Mouse (Mus musculus): ENCODE data around the gene Nudt3. TPM values are rescaled to one million over a fixed set of nuclear protein-coding genes. Genes with fewer than 3 reads are reported as not detected.

Nudt3 gene
- polyA plus RNA-seq (2014; fragmentation: Nextera tagmentation; extraction: Ambion mirVana), result 38.8 and 47.4 TPM in 2 replicates

- peak within 1 kb of the TSS; percentile 74 for H3K4me2 ChIP-seq
- peak within 1 kb of the TSS; percentile 97 for H3K27ac ChIP-seq (ENCODE audit: low read depth, low read length)
- 7% methylated on average over 91 of the region's 91 CpGs for WGBS (ENCODE audit: insufficient replicate concordance)
- H3K9ac ChIP-seq (ENCODE audit: low read depth, low read length), result peak within 1 kb of the TSS; percentile 99
- H3K36me3 ChIP-seq (ENCODE audit: control insufficient read depth, insufficient read depth, low read length), result no peaks in the 10 kb centered on the region
- ATAC-seq (replicated peaks; ENCODE audit: insufficient number of reproducible peaks, low FRiP score, low TSS enrichment), result peak; percentile 87
- H3K4me1 ChIP-seq (ENCODE audit: control insufficient read depth, insufficient read depth, low read length), result peaks cover 24% of the 10 kb centered on the region
- H3K9me3 ChIP-seq (replicated peaks; ENCODE audit: control insufficient read depth, low read length), result no peaks in the 10 kb centered on the region
- no peaks in the 10 kb centered on the region for H3K27me3 ChIP-seq (ENCODE audit: control insufficient read depth, insufficient read depth, low read length)
- H3K4me3 ChIP-seq (ENCODE audit: low read depth, low read length), result peak within 1 kb of the TSS; percentile 94
These were observed at the start of gene Nudt3 for GRCm38 (mm10) chr17:27623360-27624326. Gene Nudt3, minus strand, starts transcription at chr17:27623495.

- no peak overlapping the region for H3K27ac ChIP-seq (ENCODE audit: low read depth, low read length)
- ATAC-seq (replicated peaks; ENCODE audit: insufficient number of reproducible peaks, low FRiP score, low TSS enrichment), result no peak
- H3K36me3 ChIP-seq (ENCODE audit: control insufficient read depth, insufficient read depth, low read length), result no peaks in the 10 kb centered on the region
- H3K27me3 ChIP-seq (ENCODE audit: control insufficient read depth, insufficient read depth, low read length), result no peaks in the 10 kb centered on the region
- no peaks in the 10 kb centered on the region for H3K9me3 ChIP-seq (replicated peaks; ENCODE audit: control insufficient read depth, low read length)
- H3K4me3 ChIP-seq (ENCODE audit: low read depth, low read length), result no peak overlapping the region
- no peak overlapping the region for H3K4me2 ChIP-seq
- H3K4me1 ChIP-seq (ENCODE audit: control insufficient read depth, insufficient read depth, low read length), result no peaks in the 10 kb centered on the region
- WGBS (ENCODE audit: insufficient replicate concordance), result 78% methylated on average over 6 of the region's 6 CpGs
- H3K9ac ChIP-seq (ENCODE audit: low read depth, low read length), result no peak overlapping the region
These were observed 48.4 kb upstream of the Nudt3 start for GRCm38 (mm10) chr17:27671720-27672119.

- H3K36me3 ChIP-seq (ENCODE audit: control insufficient read depth, insufficient read depth, low read length), result no peaks in the 10 kb centered on the region
- H3K27me3 ChIP-seq (ENCODE audit: control insufficient read depth, insufficient read depth, low read length), result peaks cover 31% of the 10 kb centered on the region
- no peak overlapping the region for H3K4me2 ChIP-seq
- 66% methylated on average over 7 of the region's 7 CpGs for WGBS (ENCODE audit: insufficient replicate concordance)
- H3K27ac ChIP-seq (ENCODE audit: low read depth, low read length), result no peak overlapping the region
- peaks cover 14% of the 10 kb centered on the region for H3K4me1 ChIP-seq (ENCODE audit: control insufficient read depth, insufficient read depth, low read length)
- no peak overlapping the region for H3K9ac ChIP-seq (ENCODE audit: low read depth, low read length)
- H3K4me3 ChIP-seq (ENCODE audit: low read depth, low read length), result no peak overlapping the region
- H3K9me3 ChIP-seq (replicated peaks; ENCODE audit: control insufficient read depth, low read length), result no peaks in the 10 kb centered on the region
- ATAC-seq (replicated peaks; ENCODE audit: insufficient number of reproducible peaks, low FRiP score, low TSS enrichment), result no peak
These were observed 35.5 kb upstream of the Nudt3 start for GRCm38 (mm10) chr17:27658767-27659166.

- no peaks in the 10 kb centered on the region for H3K36me3 ChIP-seq (ENCODE audit: control insufficient read depth, insufficient read depth, low read length)
- ATAC-seq (replicated peaks; ENCODE audit: insufficient number of reproducible peaks, low FRiP score, low TSS enrichment), result no peak
- no peak overlapping the region for H3K4me3 ChIP-seq (ENCODE audit: low read depth, low read length)
- H3K4me2 ChIP-seq, result no peak overlapping the region
- H3K27me3 ChIP-seq (ENCODE audit: control insufficient read depth, insufficient read depth, low read length), result peaks cover 33% of the 10 kb centered on the region
- no peak overlapping the region for H3K9ac ChIP-seq (ENCODE audit: low read depth, low read length)
- H3K27ac ChIP-seq (ENCODE audit: low read depth, low read length), result no peak overlapping the region
- H3K4me1 ChIP-seq (ENCODE audit: control insufficient read depth, insufficient read depth, low read length), result peaks cover 14% of the 10 kb centered on the region
- H3K9me3 ChIP-seq (replicated peaks; ENCODE audit: control insufficient read depth, low read length), result no peaks in the 10 kb centered on the region
- WGBS (ENCODE audit: insufficient replicate concordance), result 62% methylated on average over 8 of the region's 8 CpGs
These were observed 33.8 kb upstream of the Nudt3 start for GRCm38 (mm10) chr17:27657123-27657522.

GRCm38 (mm10) chr17:27656414-27656813 is 33.1 kb upstream of the Nudt3 start:
- no peaks in the 10 kb centered on the region for H3K9me3 ChIP-seq (replicated peaks; ENCODE audit: control insufficient read depth, low read length)
- H3K9ac ChIP-seq (ENCODE audit: low read depth, low read length), result no peak overlapping the region
- no peak for ATAC-seq (replicated peaks; ENCODE audit: insufficient number of reproducible peaks, low FRiP score, low TSS enrichment)
- peaks cover 14% of the 10 kb centered on the region for H3K4me1 ChIP-seq (ENCODE audit: control insufficient read depth, insufficient read depth, low read length)
- H3K27me3 ChIP-seq (ENCODE audit: control insufficient read depth, insufficient read depth, low read length), result peaks cover 33% of the 10 kb centered on the region
- WGBS (ENCODE audit: insufficient replicate concordance), result 4% methylated on average over 5 of the region's 5 CpGs
- H3K27ac ChIP-seq (ENCODE audit: low read depth, low read length), result no peak overlapping the region
- no peaks in the 10 kb centered on the region for H3K36me3 ChIP-seq (ENCODE audit: control insufficient read depth, insufficient read depth, low read length)
- H3K4me3 ChIP-seq (ENCODE audit: low read depth, low read length), result peak overlapping the region; percentile 51; the same call in 1 of the 2 replicates
- H3K4me2 ChIP-seq, result peak overlapping the region; percentile 95

GRCm38 (mm10) chr17:27656011-27656399 is 32.7 kb upstream of the Nudt3 start:
- 3% methylated on average over 14 of the region's 14 CpGs for WGBS (ENCODE audit: insufficient replicate concordance)

GRCm38 (mm10) chr17:27655089-27656010 is 32.1 kb upstream of the Nudt3 start, which contains the start of gene Pacsin1:
Gene Pacsin1, plus strand, starts transcription at chr17:27655509.
- 3% methylated on average over 65 of the region's 65 CpGs for WGBS (ENCODE audit: insufficient replicate concordance)

More at GRCm38 (mm10) chr17:27656011-27656399, 32.7 kb upstream of the Nudt3 start:
- peaks cover 33% of the 10 kb centered on the region for H3K27me3 ChIP-seq (ENCODE audit: control insufficient read depth, insufficient read depth, low read length)
- no peak for ATAC-seq (replicated peaks; ENCODE audit: insufficient number of reproducible peaks, low FRiP score, low TSS enrichment)
- H3K4me1 ChIP-seq (ENCODE audit: control insufficient read depth, insufficient read depth, low read length), result peaks cover 14% of the 10 kb centered on the region
- H3K27ac ChIP-seq (ENCODE audit: low read depth, low read length), result no peak overlapping the region
- H3K9ac ChIP-seq (ENCODE audit: low read depth, low read length), result no peak overlapping the region
- no peaks in the 10 kb centered on the region for H3K9me3 ChIP-seq (replicated peaks; ENCODE audit: control insufficient read depth, low read length)
- peak overlapping the region; percentile 95 for H3K4me2 ChIP-seq
- no peaks in the 10 kb centered on the region for H3K36me3 ChIP-seq (ENCODE audit: control insufficient read depth, insufficient read depth, low read length)
- H3K4me3 ChIP-seq (ENCODE audit: low read depth, low read length), result peak overlapping the region; percentile 51

GRCm38 (mm10) chr17:27653253-27653959 is 30.1 kb upstream of the Nudt3 start:
- no peaks in the 10 kb centered on the region for H3K36me3 ChIP-seq (ENCODE audit: control insufficient read depth, insufficient read depth, low read length)
- H3K27me3 ChIP-seq (ENCODE audit: control insufficient read depth, insufficient read depth, low read length), result peaks cover 33% of the 10 kb centered on the region

More at GRCm38 (mm10) chr17:27655089-27656010, 32.1 kb upstream of the Nudt3 start, which contains the start of gene Pacsin1:
- Histone ChIP-seq H3K4me3 (ENCODE audit: low read depth, low read length) (peak within 1 kb of the TSS; percentile 51), H3K9me3 (replicated peaks; ENCODE audit: control insufficient read depth, low read length) (no peaks in the 10 kb centered on the region), H3K27me3 (ENCODE audit: control insufficient read depth, insufficient read depth, low read length) (peaks cover 33% of the 10 kb centered on the region), H3K27ac (ENCODE audit: low read depth, low read length) (no peak within 1 kb of the TSS), H3K9ac (ENCODE audit: low read depth, low read length) (peak within 1 kb of the TSS; percentile 54), H3K36me3 (ENCODE audit: control insufficient read depth, insufficient read depth, low read length) (no peaks in the 10 kb centered on the region), H3K4me1 (ENCODE audit: control insufficient read depth, insufficient read depth, low read length) (peaks cover 14% of the 10 kb centered on the region), H3K4me2 (peak within 1 kb of the TSS; percentile 95)
- ATAC-seq (replicated peaks; ENCODE audit: insufficient number of reproducible peaks, low FRiP score, low TSS enrichment), result no peak

More at GRCm38 (mm10) chr17:27653253-27653959, 30.1 kb upstream of the Nudt3 start:
- H3K9me3 ChIP-seq (replicated peaks; ENCODE audit: control insufficient read depth, low read length), result no peaks in the 10 kb centered on the region
- peaks cover 14% of the 10 kb centered on the region for H3K4me1 ChIP-seq (ENCODE audit: control insufficient read depth, insufficient read depth, low read length)
- H3K27ac ChIP-seq (ENCODE audit: low read depth, low read length), result no peak overlapping the region
- no peak overlapping the region for H3K4me3 ChIP-seq (ENCODE audit: low read depth, low read length)
- H3K4me2 ChIP-seq, result no peak overlapping the region
- WGBS (ENCODE audit: insufficient replicate concordance), result 46% methylated on average over 10 of the region's 10 CpGs
- no peak overlapping the region for H3K9ac ChIP-seq (ENCODE audit: low read depth, low read length)
- ATAC-seq (replicated peaks; ENCODE audit: insufficient number of reproducible peaks, low FRiP score, low TSS enrichment), result no peak

Measured in heart, embryonic 11.5 days (tissue).